Mouse (Mus musculus) left cerebral cortex, adult 6 months (tissue): ENCODE data around the gene Gm36210. TPM values are rescaled to one million over a fixed set of nuclear protein-coding genes. Genes with fewer than 3 reads are reported as not detected.

ENCODE experiments used
- long read RNA-seq, 2 experiments: library from polyadenylated mRNA; unstranded; transcript quantifications; one replicate each; pipeline ENCODE4 v2.0.0; 2019 to 2020
- polyA plus RNA-seq: library from polyadenylated mRNA; unstranded; fragments of <200 nt; fragmentation: Nextera tagmentation; gene quantifications from 2 replicates; pipeline ENCODE4 v1.2.3, GENCODE M21; 2021

Gm36210 gene
- polyA plus RNA-seq, result 0.11 and 0.16 TPM in 2 replicates
- long read RNA-seq, experiment 1, result 0 reads
- long read RNA-seq, experiment 2, result 0 reads

GRCm38 (mm10) chr7:4906466-4906950, at the start of gene Gm36210:
Gene Gm36210 (minus strand): TSS chr7:4906516.

GRCm38 (mm10) chr7:4925441-4926381, 19.4 kb upstream of the Gm36210 start, which contains the start of gene Ssc5d:
Gene Ssc5d (plus strand): TSS chr7:4925785.

GRCm38 (mm10) chr7:4921824-4922482, 15.6 kb upstream of the Gm36210 start, which contains the start of gene Nat14:
Gene Nat14 (plus strand): TSS chr7:4922028.

GRCm38 (mm10) chr7:4915007-4915665, 8.8 kb upstream of the Gm36210 start, which contains the start of gene Zfp628:
Gene Zfp628 (plus strand): TSS chr7:4915217.

DNA sequence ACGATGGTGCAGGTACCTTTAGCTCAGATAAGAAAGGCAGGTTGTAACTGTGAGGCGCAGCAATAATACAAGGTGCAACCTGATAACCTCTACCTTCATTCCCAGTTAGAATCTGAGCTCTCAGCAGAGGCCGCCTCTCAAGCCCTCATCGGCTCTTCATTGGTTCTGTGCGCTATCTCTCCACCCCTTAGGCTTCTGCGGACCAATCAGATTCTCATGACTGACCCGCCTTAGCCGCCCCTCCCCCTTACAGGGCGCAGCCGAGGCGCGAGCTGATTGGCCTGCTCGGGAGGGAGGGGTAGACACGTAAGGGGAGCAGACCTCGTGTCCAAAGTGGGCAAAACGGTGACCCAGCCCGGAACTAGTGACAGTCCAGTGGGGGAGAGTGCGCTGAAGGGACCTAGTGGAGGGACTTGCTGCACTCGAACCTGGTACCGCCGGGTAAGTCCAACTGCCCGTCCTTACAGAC, 29.5 kb downstream of the Gm36210 start, which contains the start of gene Isoc2a:
Isoc2a (plus strand) TSS at position 401 of the 469 bp plus-strand sequence.

GRCm38 (mm10) chr7:4870133-4870532, 36.2 kb downstream of the Gm36210 start, which contains the start of gene Isoc2b:
Gene Isoc2b (minus strand): TSS chr7:4870258.

Other genes with a start within 250 kb of the Gm36210 start
- gene Ppp6r1, start 247.5 kb downstream of the Gm36210 start, polyA plus RNA-seq, result 4.6 and 8.6 TPM in 2 replicates
- gene Hspbp1, start 221.4 kb downstream of the Gm36210 start, polyA plus RNA-seq, result 128 and 156 TPM in 2 replicates
- gene Brsk1, start 215.9 kb downstream of the Gm36210 start, polyA plus RNA-seq, result 5.6 and 6.8 TPM in 2 replicates
- 0.25 TPM in 1 of 2 replicates, not detected in the other for gene Tmem150b, start 181.3 kb downstream of the Gm36210 start, polyA plus RNA-seq
- 4.4 and 5.7 TPM in 2 replicates for gene Kmt5c, start 166.4 kb downstream of the Gm36210 start, polyA plus RNA-seq
- 14.4 and 16.7 TPM in 2 replicates for gene Cox6b2, start 153.4 kb downstream of the Gm36210 start, polyA plus RNA-seq
- not detected in 2 replicates for gene Fam71e2, start 135.2 kb downstream of the Gm36210 start, polyA plus RNA-seq
- 0.19 and 0.39 TPM in 2 replicates for gene Il11, start 123.7 kb downstream of the Gm36210 start, polyA plus RNA-seq
- gene Tmem190, start 123.6 kb downstream of the Gm36210 start, polyA plus RNA-seq, result not detected in 2 replicates
- 3.3 and 11.7 TPM in 2 replicates for gene Tmem238, start 116.9 kb downstream of the Gm36210 start, polyA plus RNA-seq
- 1,133 and 1,160 TPM in 2 replicates for gene Rpl28, start 113.6 kb downstream of the Gm36210 start, polyA plus RNA-seq
- gene Ube2s, start 93.9 kb downstream of the Gm36210 start, polyA plus RNA-seq, result 17.9 and 212 TPM in 2 replicates
- gene Shisa7, start 61.8 kb downstream of the Gm36210 start, polyA plus RNA-seq, result 11.2 and 11.4 TPM in 2 replicates
- 20.0 and 27.8 TPM in 2 replicates for gene Isoc2b, start 36.3 kb downstream of the Gm36210 start, polyA plus RNA-seq
- 0.45 and 1.3 TPM in 2 replicates for gene Isoc2a, start 29.4 kb downstream of the Gm36210 start, polyA plus RNA-seq
- gene Zfp628, start 8.7 kb upstream of the Gm36210 start, polyA plus RNA-seq, result 0.69 and 2.7 TPM in 2 replicates
- 115 and 129 TPM in 2 replicates for gene Nat14, start 15.5 kb upstream of the Gm36210 start, polyA plus RNA-seq
- 0.10 and 0.19 TPM in 2 replicates for gene Ssc5d, start 19.3 kb upstream of the Gm36210 start, polyA plus RNA-seq
- 0.28 and 0.50 TPM in 2 replicates for gene Sbk2, start 57.9 kb upstream of the Gm36210 start, polyA plus RNA-seq
- gene Sbk3, start 64.7 kb upstream of the Gm36210 start, polyA plus RNA-seq, result 0.23 TPM in 2 replicates
- gene Zfp579, start 89.6 kb upstream of the Gm36210 start, polyA plus RNA-seq, result 5.1 and 11.4 TPM in 2 replicates
- 10.9 and 14.7 TPM in 2 replicates for gene Zfp524, start 107.9 kb upstream of the Gm36210 start, polyA plus RNA-seq
- 12.1 and 13.9 TPM in 2 replicates for gene Fiz1, start 108.2 kb upstream of the Gm36210 start, polyA plus RNA-seq
- gene Gm44973, start 109.0 kb upstream of the Gm36210 start, polyA plus RNA-seq, result not detected in 2 replicates
- 1.1 and 4.4 TPM in 2 replicates for gene Zfp865, start 113.9 kb upstream of the Gm36210 start, polyA plus RNA-seq
- gene Ccdc106, start 114.0 kb upstream of the Gm36210 start, polyA plus RNA-seq, result 55.0 and 60.1 TPM in 2 replicates
- not detected in 2 replicates for gene 4632433K11Rik, start 127.6 kb upstream of the Gm36210 start, polyA plus RNA-seq
- gene Zfp784, start 131.9 kb upstream of the Gm36210 start, polyA plus RNA-seq, result 3.0 and 3.3 TPM in 2 replicates
- 4.9 and 24.0 TPM in 2 replicates for gene Zfp580, start 145.0 kb upstream of the Gm36210 start, polyA plus RNA-seq
- 5.8 and 18.1 TPM in 2 replicates for gene U2af2, start 155.6 kb upstream of the Gm36210 start, polyA plus RNA-seq
- 52.2 and 182 TPM in 2 replicates for gene Epn1, start 173.7 kb upstream of the Gm36210 start, polyA plus RNA-seq
- gene Rfpl4, start 210.4 kb upstream of the Gm36210 start, polyA plus RNA-seq, result not detected in 2 replicates
- gene Rasl2-9, start 219.4 kb upstream of the Gm36210 start, polyA plus RNA-seq, result 0.59 and 0.75 TPM in 2 replicates
- 0.01 TPM in 1 of 2 replicates, not detected in the other for gene Vmn1r55, start 243.2 kb upstream of the Gm36210 start, polyA plus RNA-seq